Mouse (Mus musculus): ENCODE data around the gene Btbd11. TPM values are rescaled to one million over a fixed set of nuclear protein-coding genes. Genes with fewer than 3 reads are reported as not detected.

Btbd11 gene
- polyA plus RNA-seq, 1 experiment: 1.8 TPM

DNA sequence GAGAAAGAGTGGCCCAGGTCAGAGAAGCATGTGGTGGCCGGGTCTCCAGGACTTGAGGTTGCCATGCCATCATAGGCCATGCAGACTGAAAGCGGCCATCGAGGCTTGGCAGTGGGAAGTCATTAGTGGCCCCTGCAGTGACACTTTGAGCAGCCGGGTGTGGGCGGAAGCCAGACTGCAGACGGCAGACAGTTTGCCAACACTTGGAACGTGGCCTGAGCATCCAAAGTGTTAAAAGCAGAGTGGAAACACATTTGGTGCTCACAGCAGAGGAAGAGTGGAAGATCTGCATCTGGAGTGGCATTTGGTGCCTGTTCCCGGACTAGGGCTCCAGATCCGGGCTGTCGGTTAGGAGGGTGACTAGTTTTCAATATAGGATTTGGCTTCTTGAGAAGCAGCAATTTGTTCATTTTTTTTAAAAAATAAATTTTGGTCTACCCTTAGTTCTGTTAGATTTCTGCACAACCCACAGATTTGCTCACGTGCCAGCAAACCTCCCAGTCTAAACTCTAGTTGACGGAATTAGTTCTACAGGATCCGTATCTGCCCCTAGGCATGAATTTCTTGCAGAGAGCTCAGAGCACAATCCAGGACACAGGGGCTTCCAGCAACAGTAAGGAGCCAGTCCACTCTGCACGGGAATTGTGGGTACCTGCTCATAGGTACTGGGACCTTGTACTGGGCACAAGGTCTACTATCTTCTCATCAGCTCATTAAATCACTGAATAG lies 222.1 kb downstream of the Btbd11 start:
- no peaks in the 10 kb centered on the region for H3K27me3 ChIP-seq (ENCODE audit: control insufficient read depth, insufficient read depth, low read length)
- TF ChIP-seq POLR2A (IDR thresholded peaks at IDR 0.05; ENCODE audit: low read depth, low read length) (no peak), CTCF (IDR thresholded peaks at IDR 0.05; ENCODE audit: extremely low read depth, insufficient read length, insufficient replicate concordance, low read depth, low read length) (no peak)
- no peaks in the 10 kb centered on the region for H3K36me3 ChIP-seq (ENCODE audit: control insufficient read depth, insufficient read depth, low read length)
- WGBS: 85% methylated on average over 14 of the region's 14 CpGs
- H3K4me1 ChIP-seq (ENCODE audit: control insufficient read depth, insufficient read depth, insufficient read length, low read length): no peaks in the 10 kb centered on the region
- H3K27ac ChIP-seq (ENCODE audit: insufficient read depth, low read depth, low read length): no peak overlapping the region
- H3K4me3 ChIP-seq (ENCODE audit: low read depth, low read length): no peak overlapping the region

DNA sequence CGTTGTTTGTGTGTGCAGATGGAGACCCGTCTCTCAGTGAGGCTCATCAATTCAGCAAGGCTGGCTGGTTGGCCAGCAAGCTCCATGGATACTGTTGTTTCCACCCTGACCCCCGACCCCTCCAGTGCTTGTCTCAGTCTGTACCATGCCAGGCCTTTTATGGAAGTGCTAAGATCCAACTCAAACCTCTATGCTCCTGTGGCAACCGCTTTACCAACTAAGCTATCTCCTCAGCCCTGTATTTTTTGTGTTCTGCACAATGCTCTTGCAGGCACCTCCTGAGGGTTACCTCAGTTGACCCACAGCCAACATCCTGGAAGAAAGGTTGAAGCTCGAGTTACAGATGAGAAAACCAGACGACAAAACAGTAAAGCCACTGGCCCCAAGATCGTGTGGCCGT lies 230.5 kb downstream of the Btbd11 start:
- Histone ChIP-seq H3K4me1 (ENCODE audit: control insufficient read depth, insufficient read depth, insufficient read length, low read length) (no peaks in the 10 kb centered on the region), H3K36me3 (ENCODE audit: control insufficient read depth, insufficient read depth, low read length) (no peaks in the 10 kb centered on the region), H3K27ac (ENCODE audit: insufficient read depth, low read depth, low read length) (no peak overlapping the region), H3K4me3 (ENCODE audit: low read depth, low read length) (no peak overlapping the region), H3K27me3 (ENCODE audit: control insufficient read depth, insufficient read depth, low read length) (no peaks in the 10 kb centered on the region)
- TF ChIP-seq POLR2A (IDR thresholded peaks at IDR 0.05; ENCODE audit: low read depth, low read length) (no peak), CTCF (IDR thresholded peaks at IDR 0.05; ENCODE audit: extremely low read depth, insufficient read length, insufficient replicate concordance, low read depth, low read length) (no peak)
- 57% methylated on average over 8 of the region's 8 CpGs for WGBS

- no peaks in the 10 kb centered on the region for H3K4me1 ChIP-seq (ENCODE audit: control insufficient read depth, insufficient read depth, insufficient read length, low read length)
- H3K4me3 ChIP-seq (ENCODE audit: low read depth, low read length): no peak overlapping the region
- 80% methylated on average over 12 of the region's 12 CpGs for WGBS
- TF ChIP-seq POLR2A (IDR thresholded peaks at IDR 0.05; ENCODE audit: low read depth, low read length): no peak
- TF ChIP-seq CTCF (IDR thresholded peaks at IDR 0.05; ENCODE audit: extremely low read depth, insufficient read length, insufficient replicate concordance, low read depth, low read length): no peak
- H3K36me3 ChIP-seq (ENCODE audit: control insufficient read depth, insufficient read depth, low read length): no peaks in the 10 kb centered on the region
- no peaks in the 10 kb centered on the region for H3K27me3 ChIP-seq (ENCODE audit: control insufficient read depth, insufficient read depth, low read length)
- H3K27ac ChIP-seq (ENCODE audit: insufficient read depth, low read depth, low read length): no peak overlapping the region
These were observed 231.1 kb downstream of the Btbd11 start for GRCm38 (mm10) chr10:85617501-85618417.

GRCm38 (mm10) chr10:85621067-85621466 lies 234.5 kb downstream of the Btbd11 start:
- Histone ChIP-seq H3K36me3 (ENCODE audit: control insufficient read depth, insufficient read depth, low read length) (no peaks in the 10 kb centered on the region), H3K27me3 (ENCODE audit: control insufficient read depth, insufficient read depth, low read length) (no peaks in the 10 kb centered on the region), H3K4me3 (ENCODE audit: low read depth, low read length) (no peak overlapping the region), H3K27ac (ENCODE audit: insufficient read depth, low read depth, low read length) (no peak overlapping the region), H3K4me1 (ENCODE audit: control insufficient read depth, insufficient read depth, insufficient read length, low read length) (peaks cover 3% of the 10 kb centered on the region)
- TF ChIP-seq POLR2A (IDR thresholded peaks at IDR 0.05; ENCODE audit: low read depth, low read length): no peak
- WGBS: 79% methylated on average over 6 of the region's 6 CpGs

- Histone ChIP-seq H3K36me3 (ENCODE audit: control insufficient read depth, insufficient read depth, low read length) (no peaks in the 10 kb centered on the region), H3K27ac (ENCODE audit: insufficient read depth, low read depth, low read length) (no peak overlapping the region), H3K27me3 (ENCODE audit: control insufficient read depth, insufficient read depth, low read length) (no peaks in the 10 kb centered on the region), H3K4me1 (ENCODE audit: control insufficient read depth, insufficient read depth, insufficient read length, low read length) (peaks cover 3% of the 10 kb centered on the region), H3K4me3 (ENCODE audit: low read depth, low read length) (peak overlapping the region; percentile 48)
- 3% methylated on average over 31 of the region's 31 CpGs for WGBS
- TF ChIP-seq CTCF (IDR thresholded peaks at IDR 0.05; ENCODE audit: extremely low read depth, insufficient read length, insufficient replicate concordance, low read depth, low read length) (peak; percentile 30; the same call in 1 of the 2 replicates), POLR2A (IDR thresholded peaks at IDR 0.05; ENCODE audit: low read depth, low read length) (no peak)
These were observed 238.0 kb downstream of the Btbd11 start for GRCm38 (mm10) chr10:85624504-85625169.

- Histone ChIP-seq H3K27ac (ENCODE audit: insufficient read depth, low read depth, low read length) (no peak overlapping the region), H3K4me3 (ENCODE audit: low read depth, low read length) (no peak overlapping the region), H3K4me1 (ENCODE audit: control insufficient read depth, insufficient read depth, insufficient read length, low read length) (peaks cover 3% of the 10 kb centered on the region), H3K36me3 (ENCODE audit: control insufficient read depth, insufficient read depth, low read length) (no peaks in the 10 kb centered on the region), H3K27me3 (ENCODE audit: control insufficient read depth, insufficient read depth, low read length) (no peaks in the 10 kb centered on the region)
- WGBS: 61% methylated on average over 4 of the region's 4 CpGs
- no peak for TF ChIP-seq CTCF (IDR thresholded peaks at IDR 0.05; ENCODE audit: extremely low read depth, insufficient read length, insufficient replicate concordance, low read depth, low read length)
- no peak for TF ChIP-seq POLR2A (IDR thresholded peaks at IDR 0.05; ENCODE audit: low read depth, low read length)
These were observed 238.6 kb downstream of the Btbd11 start for GRCm38 (mm10) chr10:85625170-85625686.

Measured in small intestine, adult 2 months (tissue).